18 mouse cellular contexts compared by ENCODE assay signal in genomic region chr10:108936838-108937430, GRCm38 (mm10).
A peak's percentile ranks its signal among the peaks of the same experiment; 100 is the strongest.
DNase-seq lines count a peak whose midpoint lies in the region; ATAC-seq lines count a peak whose summit lies in the region.
"Had no signal": no experiment of that assay in that cellular context is flagged by ENCODE, and none has a peak within 500 bp of the region (broad histone marks: within the 10 kb centered on the region; RNA-seq: fewer than 3 reads in every experiment).

No protein-coding gene starts in this region.

- peak; percentile 59 for ATAC-seq in forebrain, embryonic 13.5 days
- 0 out of 2 replicates have a peak, but pooled peaks have one; percentile 23 for ATAC-seq in midbrain, embryonic 12.5 days (ENCODE audit: low FRiP score, low read depth)
- ATAC-seq in megakaryocyte, adult 5-6 weeks (ENCODE audit: poor library complexity, severe bottlenecking): no peak
- ATAC-seq: intestine, embryonic 16.5 days had no signal

- H3K4me2 ChIP-seq in forebrain, embryonic 13.5 days: no peak overlapping the region
- no peak overlapping the region for H3K4me2 ChIP-seq in midbrain, embryonic 12.5 days (replicated peaks)
- H3K4me2 ChIP-seq: heart, embryonic 12.5 days; hindbrain, embryonic 15.5 days; kidney, embryonic 15.5 days; liver, embryonic 11.5 days had no signal

- H3K9ac ChIP-seq in forebrain, embryonic 13.5 days: no peak overlapping the region
- H3K9ac ChIP-seq in midbrain, embryonic 12.5 days (replicated peaks): no peak overlapping the region
- H3K9ac ChIP-seq: heart, embryonic 12.5 days; hindbrain, embryonic 15.5 days; kidney, embryonic 15.5 days had no signal

- no peak overlapping the region for H3K4me3 ChIP-seq in forebrain, embryonic 13.5 days
- H3K4me3 ChIP-seq in forebrain, embryonic 10.5 days: no peak overlapping the region
- H3K4me3 ChIP-seq in midbrain, embryonic 12.5 days: no peak overlapping the region
- no peak overlapping the region for H3K4me3 ChIP-seq in midbrain, embryonic 10.5 days
- H3K4me3 ChIP-seq: gastrocnemius, adult 2 months; heart, embryonic 12.5 days; hindbrain, embryonic 15.5 days; kidney, embryonic 15.5 days had no signal

- no peak for DNase-seq in forebrain, embryonic 10.5 days (ENCODE audit: extremely low spot score, low spot score)
- no peak for DNase-seq in midbrain, embryonic 10.5 days (ENCODE audit: low spot score)
- peak; percentile 61 to 83 for DNase-seq in layer of hippocampus, adult 18-20 months (ENCODE audit: low spot score in 2 of 2)
- peak; percentile 54 for DNase-seq in retina, postnatal 1 day
- DNase-seq in spleen, adult 12 weeks (ENCODE audit: low spot score): no peak
- DNase-seq: cerebellum, adult 11 months; cerebellum, postnatal 36 days; gastrocnemius, adult 2 months; right cerebral cortex, postnatal 14 days; thymus, postnatal 25 days had no signal

- no peaks in the 10 kb centered on the region for H3K27me3 ChIP-seq in forebrain, embryonic 13.5 days
- no peaks in the 10 kb centered on the region for H3K27me3 ChIP-seq in forebrain, embryonic 10.5 days (ENCODE audit: poor library complexity, severe bottlenecking)
- no peaks in the 10 kb centered on the region for H3K27me3 ChIP-seq in midbrain, embryonic 12.5 days
- H3K27me3 ChIP-seq in midbrain, embryonic 10.5 days (ENCODE audit: low read depth, poor library complexity, severe bottlenecking): no peaks in the 10 kb centered on the region
- H3K27me3 ChIP-seq: heart, embryonic 12.5 days; hindbrain, embryonic 15.5 days; kidney, embryonic 15.5 days had no signal

- no peaks in the 10 kb centered on the region; the same call in 1 of the 2 replicates for H3K4me1 ChIP-seq in forebrain, embryonic 13.5 days
- H3K4me1 ChIP-seq in forebrain, embryonic 10.5 days: peaks cover 3% of the 10 kb centered on the region; the same call in 1 of the 2 replicates
- H3K4me1 ChIP-seq in midbrain, embryonic 12.5 days: no peaks in the 10 kb centered on the region
- no peaks in the 10 kb centered on the region for H3K4me1 ChIP-seq in midbrain, embryonic 10.5 days
- H3K4me1 ChIP-seq: heart, embryonic 12.5 days; hindbrain, embryonic 15.5 days; kidney, embryonic 15.5 days had no signal

- 72% methylated on average over 10 of the region's 10 CpGs for WGBS in forebrain, embryonic 13.5 days
- WGBS in forebrain, embryonic 10.5 days: 85% methylated on average over 10 of the region's 10 CpGs
- 80% methylated on average over 10 of the region's 10 CpGs for WGBS in midbrain, embryonic 12.5 days
- 89% methylated on average over 10 of the region's 10 CpGs for WGBS in midbrain, embryonic 10.5 days

- no peaks in the 10 kb centered on the region for H3K9me3 ChIP-seq in forebrain, embryonic 13.5 days (replicated peaks)
- H3K9me3 ChIP-seq in forebrain, embryonic 10.5 days: no peaks in the 10 kb centered on the region
- no peaks in the 10 kb centered on the region for H3K9me3 ChIP-seq in midbrain, embryonic 12.5 days
- no peaks in the 10 kb centered on the region for H3K9me3 ChIP-seq in midbrain, embryonic 10.5 days (replicated peaks)
- H3K9me3 ChIP-seq: heart, embryonic 12.5 days; hindbrain, embryonic 15.5 days; kidney, embryonic 15.5 days had no signal

- no peaks in the 10 kb centered on the region for H3K36me3 ChIP-seq in forebrain, embryonic 13.5 days (ENCODE audit: poor library complexity, severe bottlenecking)
- H3K36me3 ChIP-seq in forebrain, embryonic 10.5 days (replicated peaks): no peaks in the 10 kb centered on the region
- no peaks in the 10 kb centered on the region for H3K36me3 ChIP-seq in midbrain, embryonic 12.5 days
- H3K36me3 ChIP-seq in midbrain, embryonic 10.5 days: no peaks in the 10 kb centered on the region
- H3K36me3 ChIP-seq: heart, embryonic 12.5 days; hindbrain, embryonic 15.5 days; kidney, embryonic 15.5 days had no signal

- H3K27ac ChIP-seq in forebrain, embryonic 13.5 days: no peak overlapping the region
- no peak overlapping the region for H3K27ac ChIP-seq in forebrain, embryonic 10.5 days
- H3K27ac ChIP-seq in midbrain, embryonic 12.5 days (replicated peaks): no peak overlapping the region
- no peak overlapping the region for H3K27ac ChIP-seq in midbrain, embryonic 10.5 days (replicated peaks)
- H3K27ac ChIP-seq: gastrocnemius, adult 2 months; hindbrain, embryonic 15.5 days; kidney, embryonic 15.5 days had no signal

Comparison
In these comparisons a context has a peak if more than half of its experiments do, and no peak if none do; other contexts are left out.
1. DNase-seq: peak in layer of hippocampus, adult 18-20 months (2 of 2) and retina, postnatal 1 day (single experiment); none in forebrain, embryonic 10.5 days (single experiment), midbrain, embryonic 10.5 days (single experiment) and spleen, adult 12 weeks (single experiment).